Mouse (Mus musculus) intestine, embryonic 14.5 days (tissue): Measurements from ENCODE around the gene B630019K06Rik. TPM values are rescaled to one million over a fixed set of nuclear protein-coding genes. Genes with fewer than 3 reads are reported as not detected.
"Not testable (repeated sequence)": the region's sequence is repeated elsewhere in the genome, so short reads cannot be mapped to it uniquely, and the experiment has no call there.

Source experiments
- ATAC-seq: fragments of 200-750 bp; cut with Nextera tagmentation; replicated peaks from 2 replicates; pipeline ENCODE4 v1.8.0; 2017; ENCODE audit warnings: low read depth, moderate number of reproducible peaks, moderate TSS enrichment, moderate library complexity; ENCODE audit not compliant: low FRiP score, low TSS enrichment
- DNase-seq: peaks from one replicate; pipeline ENCODE4 v3.0.0-alpha.2; 2018; ENCODE audit warnings: low spot score
- H3K27ac ChIP-seq: fragments of 300-500 bp; sonication (generic); 2 replicates; pipeline ENCODE4 v1.5.1; 2014; ENCODE audit warnings: low read depth, mild to moderate bottlenecking, control low read depth
- H3K27me3 ChIP-seq: fragments of 300-500 bp; sonication (generic); replicated peaks from 2 replicates; pipeline ENCODE4 v1.6.1; 2014; ENCODE audit warnings: low read length, control low read depth; ENCODE audit not compliant: control insufficient read depth, insufficient read depth
- H3K36me3 ChIP-seq: fragments of 300-500 bp; sonication (generic); 2 replicates; pipeline ENCODE4 v1.6.1; 2014; ENCODE audit warnings: low read length, control low read depth; ENCODE audit not compliant: control insufficient read depth, insufficient read depth
- H3K4me1 ChIP-seq: fragments of 300-500 bp; sonication (generic); replicated peaks from 2 replicates; pipeline ENCODE4 v1.6.1; 2014; ENCODE audit warnings: low read length, control low read depth, mixed read lengths; ENCODE audit not compliant: control insufficient read depth, insufficient read depth
- H3K4me2 ChIP-seq: fragments of 300-500 bp; sonication (generic); 2 replicates; pipeline ENCODE4 v1.6.1; 2014; ENCODE audit warnings: low read length
- H3K4me3 ChIP-seq: fragments of 300-500 bp; sonication (generic); 2 replicates; pipeline ENCODE4 v1.5.1; 2014; ENCODE audit warnings: low read depth, low read length, control low read depth, mixed read lengths
- H3K9ac ChIP-seq: fragments of 300-500 bp; sonication (generic); 2 replicates; pipeline ENCODE4 v1.6.1; 2014; ENCODE audit warnings: mild to moderate bottlenecking, low read length
- H3K9me3 ChIP-seq: fragments of 300-500 bp; sonication (generic); 2 replicates; pipeline ENCODE4 v1.6.1; 2016; ENCODE audit warnings: low read length, control low read depth; ENCODE audit not compliant: control insufficient read depth
- WGBS: fragments of 180-500 bp; shearing (Covaris S2); extraction: QIAGEN DNeasy Blood & Tissue Kit; methylation state at CpG from one replicate; pipeline ENCODE4 v1.1.7; 2014; 5-methylcytosine and 5-hydroxymethylcytosine counted together
- polyA plus RNA-seq: library from polyadenylated mRNA; unstranded; fragments of >200 nt; fragmentation: Nextera tagmentation; extraction: Ambion mirVana; gene quantifications from 2 replicates; pipeline ENCODE4 v1.2.1, GENCODE M21; 2014

Gene B630019K06Rik
- polyA plus RNA-seq: 3.8 and 4.1 TPM in 2 replicates

DNA sequence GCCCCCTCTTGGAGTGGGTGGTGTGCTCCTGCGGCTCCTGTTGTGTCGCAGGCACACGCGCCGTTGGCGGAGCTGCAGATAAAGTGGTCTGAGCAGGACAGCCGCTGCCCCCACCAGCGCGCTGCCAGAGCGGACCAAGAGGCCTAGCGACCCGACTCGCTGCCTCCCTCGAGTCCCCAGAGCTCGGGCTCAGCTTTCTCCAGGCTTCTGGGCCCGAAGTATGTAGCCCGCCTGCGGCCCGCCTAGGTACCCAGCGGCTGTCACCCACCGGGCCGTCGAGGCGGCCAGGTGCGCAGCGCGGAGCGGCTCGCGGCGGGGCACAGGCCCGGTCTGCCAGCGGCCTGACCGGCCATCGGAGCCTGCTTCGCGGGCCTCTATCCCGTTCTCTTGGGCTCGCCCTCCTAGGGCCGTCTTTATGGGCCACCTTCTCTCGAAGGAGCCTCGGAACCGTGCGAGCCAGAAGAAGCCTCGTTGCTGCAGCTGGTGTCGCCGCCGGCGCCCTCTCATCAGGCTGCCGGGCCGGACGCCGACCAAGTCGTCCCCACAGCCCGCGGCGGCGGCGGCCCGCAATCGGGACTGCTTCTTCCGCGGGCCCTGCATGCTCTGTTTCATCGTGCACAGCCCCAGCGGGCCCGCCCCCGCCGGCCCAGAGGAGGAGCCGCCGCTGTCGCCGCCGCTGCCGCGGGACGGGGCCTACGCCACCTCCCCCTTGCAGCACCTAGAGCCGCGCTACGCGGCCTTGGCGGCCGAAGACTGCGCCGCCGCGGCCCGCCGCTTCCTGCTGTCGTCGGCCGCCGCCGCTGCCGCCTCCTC is at the start of gene B630019K06Rik:
TSS of gene B630019K06Rik (plus strand) at position 40 of the 813 bp plus-strand sequence.
- Histone ChIP-seq H3K9me3 (no peaks in the 10 kb centered on the region), H3K4me2 (peak within 1 kb of the TSS; percentile 57), H3K4me3 (peak within 1 kb of the TSS; percentile 49), H3K36me3 (no peaks in the 10 kb centered on the region), H3K9ac (peak within 1 kb of the TSS; percentile 65), H3K4me1 (no peaks in the 10 kb centered on the region), H3K27me3 (no peaks in the 10 kb centered on the region), H3K27ac (peak within 1 kb of the TSS; percentile 82)
- DNase-seq: peak; percentile 73
- 18% methylated on average over 56 of the region's 95 CpGs for WGBS
- ATAC-seq: peak; percentile 93

DNA sequence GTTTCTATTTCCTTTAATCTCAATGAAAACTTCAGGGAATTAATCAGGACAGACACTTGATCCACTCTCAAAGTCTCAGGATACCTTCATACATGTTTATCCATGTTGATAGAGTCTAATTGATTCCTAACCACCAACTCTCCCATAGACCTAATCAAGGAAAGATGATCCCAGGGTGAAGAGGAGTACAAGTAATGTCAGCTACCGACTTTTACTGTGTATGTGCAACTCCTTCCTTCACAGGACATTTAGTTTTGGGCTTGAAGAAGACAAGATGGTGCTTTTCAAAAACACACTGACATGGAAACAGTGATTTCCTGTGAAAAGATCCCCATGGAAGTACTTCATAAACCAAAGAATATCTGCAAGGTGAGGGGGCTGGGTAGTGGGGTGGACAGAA is 48.5 kb upstream of the B630019K06Rik start, which contains the start of gene Gm6592:
TSS of gene Gm6592 (plus strand) at position 301 of the 400 bp plus-strand sequence.
- no peaks in the 10 kb centered on the region for H3K36me3 ChIP-seq
- no peak within 1 kb of the TSS for H3K4me3 ChIP-seq
- DNase-seq (no peak), ATAC-seq (no peak)
- H3K27me3 ChIP-seq: no peaks in the 10 kb centered on the region
- no peak within 1 kb of the TSS for H3K4me2 ChIP-seq
- no peaks in the 10 kb centered on the region for H3K4me1 ChIP-seq
- H3K9me3 ChIP-seq: no peaks in the 10 kb centered on the region
- H3K27ac ChIP-seq: no peak within 1 kb of the TSS
- H3K9ac ChIP-seq: no peak within 1 kb of the TSS
- 82% methylated on average over 1 of the region's 1 CpGs for WGBS

DNA sequence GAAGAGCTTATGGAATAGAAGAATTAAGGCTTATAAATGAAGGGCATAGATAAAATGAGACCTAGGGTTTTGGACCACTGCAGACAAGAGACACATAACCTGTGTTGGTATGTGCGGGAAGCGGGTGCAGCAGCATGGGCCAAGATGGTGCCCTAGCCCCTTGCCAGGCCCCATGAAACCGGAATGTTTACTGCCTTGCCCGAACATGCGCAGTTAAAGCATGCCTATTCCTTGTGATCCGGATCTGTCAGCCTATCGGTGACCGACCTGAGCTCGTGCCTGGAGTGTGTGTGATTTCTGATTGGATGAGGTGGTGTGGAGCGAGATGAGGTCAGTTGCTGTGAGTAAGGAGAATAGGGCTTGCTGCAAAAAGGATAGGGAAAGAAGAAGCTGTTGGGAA is 39.7 kb upstream of the B630019K06Rik start:
- WGBS: 93% methylated on average over 10 of the region's 10 CpGs
- Histone ChIP-seq H3K4me2 (no peak overlapping the region), H3K27me3 (no peaks in the 10 kb centered on the region), H3K4me3 (no peak overlapping the region), H3K9me3 (no peaks in the 10 kb centered on the region), H3K36me3 (no peaks in the 10 kb centered on the region), H3K9ac (no peak overlapping the region), H3K4me1 (no peaks in the 10 kb centered on the region), H3K27ac (no peak overlapping the region)
- ATAC-seq (no peak), DNase-seq (no peak)

DNA sequence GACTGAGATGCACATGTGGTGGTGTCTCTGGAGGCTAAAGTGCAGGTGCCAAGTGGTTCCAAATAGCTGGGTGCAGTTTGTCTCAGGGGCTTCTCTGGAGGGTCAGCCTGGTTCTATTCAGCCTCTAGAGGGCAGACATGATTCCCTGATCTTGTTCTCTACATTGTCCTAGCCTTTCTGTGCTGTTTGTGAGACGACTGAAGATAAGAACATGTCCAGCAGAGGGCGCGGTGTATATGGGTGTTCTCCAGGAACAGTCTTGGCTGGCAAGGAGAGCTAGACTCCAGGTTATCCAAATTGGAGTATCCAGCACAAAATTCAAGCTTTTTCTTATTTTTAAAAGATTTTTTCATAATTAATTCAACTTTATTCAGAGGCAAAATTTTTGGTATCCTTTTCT is 27.9 kb upstream of the B630019K06Rik start:
- H3K9me3 ChIP-seq, H3K9ac ChIP-seq, H3K4me2 ChIP-seq, H3K27ac ChIP-seq, H3K4me3 ChIP-seq, H3K27me3 ChIP-seq, H3K4me1 ChIP-seq, H3K36me3 ChIP-seq: not testable (repeated sequence)
- WGBS: 2% methylated on average over 3 of the region's 3 CpGs
- DNase-seq (peak; percentile 77), ATAC-seq (0 out of 2 replicates have a peak, but pooled peaks have one; percentile 53)

DNA sequence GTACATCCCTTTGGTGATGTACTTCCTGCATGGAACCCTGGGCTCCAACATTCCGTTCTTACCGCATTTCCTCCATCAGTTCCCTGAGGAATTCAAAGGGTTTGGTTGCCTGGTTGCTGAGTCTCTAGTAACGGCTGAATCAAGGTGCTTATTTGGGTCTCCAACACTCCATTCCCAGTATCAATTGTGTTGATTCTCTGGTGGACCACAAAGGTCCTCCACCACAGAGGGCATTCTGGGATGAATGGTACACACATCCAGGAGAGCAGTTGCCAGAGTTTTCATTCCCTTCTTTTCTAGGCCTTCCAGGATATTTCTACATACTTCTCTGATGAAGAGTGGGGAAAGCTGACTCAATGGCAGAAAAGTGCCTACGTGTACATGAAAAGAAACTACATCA is 18.2 kb upstream of the B630019K06Rik start, which contains the start of gene Gm5751:
TSS of gene Gm5751 (plus strand) at position 301 of the 400 bp plus-strand sequence.
- 100% methylated on average over 3 of the region's 4 CpGs for WGBS
- not testable (repeated sequence) for H3K4me1 ChIP-seq, H3K27me3 ChIP-seq, H3K9ac ChIP-seq, H3K4me2 ChIP-seq, H3K4me3 ChIP-seq, ATAC-seq, H3K27ac ChIP-seq, H3K36me3 ChIP-seq, H3K9me3 ChIP-seq, DNase-seq

DNA sequence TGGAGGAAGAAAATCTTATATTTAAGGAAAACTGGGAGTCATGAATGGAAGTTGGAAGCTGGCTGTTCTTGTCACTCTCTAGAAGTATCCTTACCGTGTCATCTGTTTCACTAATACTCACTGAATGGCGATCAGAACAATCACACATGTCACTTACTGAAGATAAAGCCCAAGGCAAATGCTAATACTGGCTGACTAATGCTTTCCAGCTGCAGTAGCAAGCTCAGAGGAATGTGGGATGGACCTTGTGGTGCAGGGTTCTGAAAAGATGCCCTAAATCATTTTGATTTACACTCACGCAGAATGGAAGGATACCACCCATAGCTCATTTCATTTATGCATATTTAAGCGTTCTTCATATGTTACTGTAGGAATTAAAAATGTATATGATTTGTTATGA is 7.8 kb upstream of the B630019K06Rik start:
- Histone ChIP-seq H3K36me3 (no peaks in the 10 kb centered on the region), H3K4me1 (no peaks in the 10 kb centered on the region), H3K27me3 (no peaks in the 10 kb centered on the region), H3K27ac (no peak overlapping the region), H3K4me2 (no peak overlapping the region), H3K9me3 (no peaks in the 10 kb centered on the region), H3K4me3 (no peak overlapping the region), H3K9ac (no peak overlapping the region)
- DNase-seq: no peak
- WGBS: 67% methylated on average over 4 of the region's 4 CpGs
- ATAC-seq: no peak

DNA sequence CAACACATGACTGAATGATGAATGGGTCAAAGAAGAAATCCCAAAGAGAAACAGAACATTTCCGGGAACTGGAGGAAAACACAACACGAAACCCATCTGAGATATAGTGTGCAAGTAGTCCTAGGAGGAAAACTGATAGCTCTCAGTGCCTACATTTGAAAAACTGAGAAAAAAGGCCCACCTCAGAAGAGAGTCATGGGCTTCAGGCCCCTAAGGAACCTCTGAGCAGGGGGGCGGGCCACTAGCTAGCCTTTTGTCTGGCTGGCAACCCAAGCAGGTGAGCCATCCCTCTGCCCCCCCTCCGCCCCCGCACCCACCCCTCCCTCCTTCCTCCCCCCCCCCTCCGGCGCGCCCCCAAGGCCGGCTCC is 223 bp upstream of the B630019K06Rik start:
- Histone ChIP-seq H3K4me2 (peak overlapping the region; percentile 57), H3K36me3 (no peaks in the 10 kb centered on the region), H3K4me1 (no peaks in the 10 kb centered on the region), H3K9me3 (no peaks in the 10 kb centered on the region), H3K27ac (no peak overlapping the region), H3K4me3 (peak overlapping the region; percentile 49), H3K27me3 (no peaks in the 10 kb centered on the region), H3K9ac (no peak overlapping the region)
- DNase-seq (no peak), ATAC-seq (peak; percentile 10; the same call in 1 of the 2 replicates)
- WGBS: 36% methylated on average over 3 of the region's 9 CpGs

DNA sequence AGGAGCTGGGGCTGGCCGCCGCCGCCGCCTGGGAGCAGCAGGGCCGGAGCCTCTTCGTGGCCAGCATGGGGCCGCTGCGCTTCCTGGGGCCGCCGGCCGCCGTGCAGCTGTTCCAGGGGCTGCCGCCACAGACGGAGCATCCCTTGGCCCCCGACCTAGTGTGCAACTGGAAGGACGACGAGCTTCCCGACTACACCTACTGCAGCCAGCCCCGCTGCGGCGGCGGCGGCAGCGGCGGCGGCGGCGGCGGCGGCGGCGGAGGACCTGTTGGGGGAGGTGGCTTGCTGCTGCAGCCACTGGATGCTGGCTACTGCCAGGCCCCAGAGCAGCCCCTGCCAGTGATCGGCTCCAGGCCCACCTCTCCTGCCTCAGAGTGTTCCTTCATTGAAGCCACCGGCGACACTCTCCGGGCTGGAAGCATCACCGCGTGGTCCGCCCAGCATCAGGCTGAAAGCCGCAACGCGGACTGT is 1.0 kb downstream of the B630019K06Rik start:
- Histone ChIP-seq H3K4me1 (no peaks in the 10 kb centered on the region), H3K27ac (peak overlapping the region; percentile 82), H3K4me2 (peak overlapping the region; percentile 57), H3K36me3 (no peaks in the 10 kb centered on the region), H3K9ac (peak overlapping the region; percentile 65), H3K4me3 (peak overlapping the region; percentile 49), H3K9me3 (no peaks in the 10 kb centered on the region), H3K27me3 (no peaks in the 10 kb centered on the region)
- WGBS: 11% methylated on average over 27 of the region's 42 CpGs
- DNase-seq (peak; percentile 65), ATAC-seq (peak; percentile 76)
